Mouse (Mus musculus) liver, postnatal 0 days (tissue): Measurements from ENCODE around the gene Trmt1.

ENCODE experiments used
- CTCF ChIP-seq: sonication (generic); IDR thresholded peaks from 2 replicates; pipeline ENCODE4 v1.5.1; 2016; ENCODE audit warnings: antibody characterized with exemption, low read depth
- EP300 ChIP-seq: IDR thresholded peaks from 2 replicates; pipeline ENCODE4 v1.6.1; 2016; ENCODE audit warnings: antibody characterized with exemption, low read depth, mild to moderate bottlenecking

- TF ChIP-seq CTCF = no peak
- no peak for TF ChIP-seq EP300
Measured at GRCm38 (mm10) chr8:84700526-84700925, 14.4 kb downstream of the Trmt1 start.
